Mouse (Mus musculus) stomach, postnatal 0 days (tissue): ENCODE results near the gene Mlf2.

Experiments
- CTCF ChIP-seq: IDR thresholded peaks from 2 replicates; pipeline ENCODE4 v1.5.1; 2016; ENCODE audit warnings: antibody characterized with exemption, low read depth, mild to moderate bottlenecking, moderate library complexity
- EP300 ChIP-seq: optimal IDR thresholded peaks from 2 replicates; pipeline ENCODE3; 2016; ENCODE audit warnings: antibody characterized with exemption

DNA sequence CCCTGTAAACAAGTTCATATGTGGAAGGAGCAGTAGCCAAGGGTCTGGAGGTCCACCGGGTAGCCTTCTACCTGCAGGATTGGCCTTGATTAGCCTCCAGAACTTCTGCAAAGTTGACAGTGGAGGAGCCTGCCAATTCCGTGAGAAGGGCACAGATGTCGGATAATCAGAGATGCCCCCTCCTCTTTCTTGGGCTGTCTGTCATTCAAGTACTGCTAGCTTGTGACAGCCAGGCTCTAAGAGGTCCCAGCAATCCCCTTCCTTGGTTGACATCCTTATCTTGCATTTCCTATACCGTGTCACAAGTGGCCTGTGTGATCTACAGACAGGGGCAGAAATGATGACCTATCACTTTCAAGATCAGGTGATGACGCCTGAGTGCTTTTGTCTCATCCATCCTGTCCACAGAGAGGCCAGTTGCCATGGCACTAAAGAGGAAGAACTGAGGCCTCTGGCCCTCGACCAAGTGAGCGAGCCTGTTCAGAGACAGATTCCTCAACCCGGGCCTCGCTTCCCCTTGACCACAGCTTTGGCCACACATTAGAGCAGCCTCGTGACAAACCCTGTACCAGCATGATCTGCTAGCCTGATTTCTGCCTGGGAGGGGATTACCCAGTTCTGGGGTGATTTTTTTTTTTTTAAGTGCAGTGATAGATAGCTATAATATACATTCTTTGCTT, 30.2 kb upstream of the Mlf2 start:
- TF ChIP-seq EP300 (no peak), CTCF (no peak)
